Mouse (Mus musculus) forebrain, embryonic 14.5 days (tissue): ENCODE results near the gene C2cd2l. TPM values are rescaled to one million over a fixed set of nuclear protein-coding genes. Genes with fewer than 3 reads are reported as not detected.

Experiments used
- ATAC-seq: fragments of 200-750 bp; cut with Nextera tagmentation; 2 replicates; pipeline ENCODE4 v1.8.0; 2017; ENCODE audit warnings: mild to moderate bottlenecking, moderate library complexity
- DNase-seq: peaks from one replicate; pipeline ENCODE4 v3.0.0-alpha.2; 2015; ENCODE audit warnings: low spot score
- H3K27ac ChIP-seq: fragments of 300-500 bp; sonication (generic); 2 replicates; pipeline ENCODE4 v1.5.1; 2014; ENCODE audit warnings: low read depth, mild to moderate bottlenecking, control low read depth, low read length, moderate library complexity
- H3K27me3 ChIP-seq: fragments of 300-500 bp; sonication (generic); replicated peaks from 2 replicates; pipeline ENCODE4 v1.6.1; 2014; ENCODE audit warnings: low read length, control low read depth, mixed read lengths; ENCODE audit not compliant: control insufficient read depth, insufficient read depth
- H3K36me3 ChIP-seq: fragments of 300-500 bp; sonication (generic); 2 replicates; pipeline ENCODE4 v1.6.1; 2014; ENCODE audit warnings: low read length, control low read depth; ENCODE audit not compliant: control insufficient read depth, insufficient read depth
- H3K4me1 ChIP-seq: fragments of 300-500 bp; sonication (generic); 2 replicates; pipeline ENCODE4 v1.6.1; 2014; ENCODE audit warnings: antibody characterized with exemption, low read length, control low read depth; ENCODE audit not compliant: control insufficient read depth, insufficient read depth
- H3K4me2 ChIP-seq: fragments of 300-500 bp; sonication (generic); 2 replicates; pipeline ENCODE4 v1.6.1; 2014; ENCODE audit warnings: mild to moderate bottlenecking, control low read depth, low read length
- H3K4me3 ChIP-seq: fragments of 300-500 bp; sonication (generic); 2 replicates; pipeline ENCODE4 v1.5.1; 2014; ENCODE audit warnings: low read depth, low read length, control low read depth
- H3K9ac ChIP-seq: fragments of 300-500 bp; sonication (generic); 2 replicates; pipeline ENCODE4 v1.6.1; 2014; ENCODE audit warnings: mild to moderate bottlenecking, low read length, control low read depth, moderate library complexity
- H3K9me3 ChIP-seq: fragments of 300-500 bp; sonication (generic); replicated peaks from 2 replicates; pipeline ENCODE4 v1.6.1; 2016; ENCODE audit warnings: low read length, control low read depth, mixed read lengths; ENCODE audit not compliant: control insufficient read depth
- WGBS: fragments of 180-500 bp; shearing (Covaris S2); extraction: QIAGEN DNeasy Blood & Tissue Kit; methylation state at CpG from one replicate; pipeline ENCODE4 v1.1.7; 2014; 5-methylcytosine and 5-hydroxymethylcytosine counted together
- microRNA-seq: library from miRNA; unstranded; fragments of <30 nt; microRNA quantifications from one replicate; pipeline ENCODE4, GENCODE M21; 2016
- polyA plus RNA-seq: library from polyadenylated mRNA; unstranded; fragments of >200 nt; fragmentation: Nextera tagmentation; extraction: Ambion mirVana; gene quantifications from 2 replicates; pipeline ENCODE4 v1.2.1, GENCODE M21; 2014

The C2cd2l gene
- polyA plus RNA-seq, 1 experiment from 2014 or later, result 16.3 TPM

DNA sequence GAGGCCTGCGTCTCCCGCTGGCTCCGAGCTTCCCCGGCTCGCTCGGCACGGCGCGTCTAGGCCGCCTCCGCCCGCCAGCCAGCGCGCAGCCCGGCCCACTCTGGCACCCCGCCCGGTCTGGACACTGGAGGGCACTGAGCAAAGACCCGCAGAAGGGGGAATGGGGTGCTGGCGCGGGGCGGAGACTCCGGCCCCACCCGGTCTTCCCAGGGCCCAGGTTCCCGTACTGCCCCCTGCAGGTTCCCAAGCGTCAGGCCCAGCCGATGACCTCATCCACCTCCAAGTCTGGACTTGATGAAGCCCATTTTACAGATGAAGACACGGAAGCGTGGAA lies 52.1 kb downstream of the C2cd2l start:
- DNase-seq (peak; percentile 81), ATAC-seq (peak; percentile 90)
- WGBS, result 7% methylated on average over 28 of the region's 28 CpGs
- Histone ChIP-seq H3K9ac (peak overlapping the region; percentile 69), H3K9me3 (no peaks in the 10 kb centered on the region), H3K36me3 (no peaks in the 10 kb centered on the region), H3K4me1 (peaks cover 4% of the 10 kb centered on the region), H3K27ac (peak overlapping the region; percentile 35; the same call in 1 of the 2 replicates), H3K4me2 (peak overlapping the region; percentile 63), H3K4me3 (peak overlapping the region; percentile 28), H3K27me3 (no peaks in the 10 kb centered on the region)

DNA sequence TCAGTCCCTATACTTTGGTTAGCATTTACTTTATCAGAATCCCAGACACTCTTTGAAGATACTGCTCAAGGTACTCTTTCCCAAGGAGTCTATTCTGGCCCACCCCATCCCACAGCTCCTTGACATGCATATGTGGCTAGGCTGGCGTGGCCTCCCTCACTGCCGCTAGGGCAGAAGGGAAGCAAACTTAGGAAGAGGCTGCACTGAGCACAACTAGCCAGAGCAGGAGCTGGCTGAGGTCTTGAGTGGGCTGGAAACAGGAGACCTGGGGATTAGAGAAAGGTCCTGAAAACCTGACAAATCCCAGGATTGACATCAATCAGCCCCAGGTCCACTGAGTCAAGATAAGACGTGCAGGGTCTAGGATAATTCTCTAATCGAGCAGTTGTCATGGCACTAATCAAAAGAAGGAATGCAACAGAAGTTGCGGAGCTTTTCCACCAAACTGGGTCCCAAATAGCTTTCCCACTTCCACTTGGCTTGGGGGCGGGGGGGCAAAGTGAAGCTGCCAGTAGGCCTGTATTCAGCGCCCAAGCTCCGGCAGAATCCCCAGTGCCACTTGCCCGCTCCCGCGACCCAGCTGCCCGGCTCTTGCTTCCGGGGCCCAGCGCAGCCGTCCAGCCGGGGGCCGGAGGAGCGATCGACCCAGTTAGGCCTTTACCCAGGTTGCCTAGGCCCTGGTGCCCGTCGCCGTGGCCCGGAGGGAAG lies 52.6 kb downstream of the C2cd2l start:
- DNase-seq, result peak; percentile 17
- Histone ChIP-seq H3K4me3 (peak overlapping the region; percentile 28), H3K36me3 (no peaks in the 10 kb centered on the region), H3K9ac (peak overlapping the region; percentile 69), H3K4me2 (peak overlapping the region; percentile 63), H3K27ac (peak overlapping the region; percentile 35; the same call in 1 of the 2 replicates), H3K27me3 (no peaks in the 10 kb centered on the region), H3K9me3 (no peaks in the 10 kb centered on the region), H3K4me1 (peaks cover 4% of the 10 kb centered on the region)
- ATAC-seq, result peak; percentile 33
- 6% methylated on average over 19 of the region's 23 CpGs for WGBS

DNA sequence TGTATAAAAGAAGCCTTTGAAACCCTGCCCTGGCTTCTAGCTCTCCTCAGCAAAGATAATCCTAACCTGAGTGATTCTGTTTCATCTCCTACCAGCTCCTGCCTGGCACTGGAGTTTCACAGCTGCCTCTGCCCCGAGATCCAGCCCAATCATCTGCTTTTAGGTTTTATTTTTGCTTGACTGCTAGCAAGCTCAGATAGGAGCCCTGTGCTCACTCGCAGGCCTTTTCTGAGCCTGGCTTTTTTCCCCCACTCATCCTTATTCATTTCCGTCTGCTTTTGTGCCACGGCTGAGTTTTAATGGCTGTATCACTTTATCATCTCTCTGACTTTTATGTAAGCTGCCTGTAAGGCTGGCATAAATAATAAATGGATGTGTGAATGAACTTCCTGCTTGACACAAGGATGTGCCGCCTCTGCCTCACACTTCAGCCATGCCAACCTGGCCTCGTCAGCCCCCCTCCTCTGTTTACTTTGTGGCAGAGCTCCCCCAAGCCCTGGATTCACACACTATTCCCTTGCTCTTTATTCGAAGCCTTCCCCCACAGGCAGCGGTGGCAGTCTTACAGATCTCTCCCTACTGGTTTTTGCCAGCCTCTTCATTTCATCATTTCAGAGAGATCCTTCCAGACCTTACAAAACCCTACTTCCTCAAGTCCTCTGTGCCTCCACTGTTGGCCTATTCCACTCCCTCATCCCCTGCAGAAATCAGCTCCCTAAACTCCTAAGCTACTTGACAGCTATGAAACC lies 53.4 kb downstream of the C2cd2l start:
- no peak for ATAC-seq
- DNase-seq, result no peak

DNA sequence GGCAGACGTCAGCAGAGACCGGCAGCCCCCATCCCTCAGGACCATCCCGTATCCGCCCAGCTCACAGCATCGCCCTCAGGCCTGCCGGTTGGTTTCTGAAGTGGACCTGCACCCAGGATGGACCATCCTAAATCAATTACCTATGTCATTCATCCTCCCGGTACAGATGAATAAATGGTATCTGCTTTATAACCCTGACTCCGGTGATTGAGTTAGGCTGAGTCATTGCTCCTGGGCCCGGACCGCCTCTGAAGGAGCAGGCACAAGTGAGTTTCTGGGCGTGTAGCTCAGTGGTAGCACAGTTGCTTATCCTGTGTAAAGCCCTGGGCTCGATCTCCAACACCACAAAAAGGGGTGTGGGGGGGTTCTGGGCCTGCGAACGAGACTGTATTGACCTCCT lies 58.7 kb downstream of the C2cd2l start:
- Histone ChIP-seq H3K9me3 (no peaks in the 10 kb centered on the region), H3K4me2 (no peak overlapping the region), H3K27me3 (no peaks in the 10 kb centered on the region), H3K4me1 (no peaks in the 10 kb centered on the region; the same call in 1 of the 2 replicates), H3K4me3 (no peak overlapping the region), H3K27ac (no peak overlapping the region), H3K9ac (no peak overlapping the region), H3K36me3 (no peaks in the 10 kb centered on the region)
- ATAC-seq, result no peak
- DNase-seq, result no peak
- WGBS, result 88% methylated on average over 14 of the region's 14 CpGs

More for the DNA sequence above, 53.4 kb downstream of the C2cd2l start:
- H3K9me3 ChIP-seq, result no peaks in the 10 kb centered on the region
- WGBS, result 60% methylated on average over 8 of the region's 8 CpGs
- peaks cover 4% of the 10 kb centered on the region for H3K4me1 ChIP-seq
- no peak overlapping the region for H3K4me2 ChIP-seq
- H3K4me3 ChIP-seq, result no peak overlapping the region
- no peak overlapping the region for H3K9ac ChIP-seq
- no peaks in the 10 kb centered on the region for H3K27me3 ChIP-seq
- peak overlapping the region; percentile 5; the same call in 1 of the 2 replicates for H3K27ac ChIP-seq
- no peaks in the 10 kb centered on the region for H3K36me3 ChIP-seq

Small RNA genes lying within 50 kb of the gene (microRNA-seq; reads per million reads assigned to microRNA genes)
- not detected for gene Gm44335

Other genes starting within 250 kb of the C2cd2l start
- gene Mfrp, start 218.6 kb downstream of the C2cd2l start, polyA plus RNA-seq, result 0.31 TPM in 1 of 2 replicates, not detected in the other
- gene C1qtnf5, start 213.0 kb downstream of the C2cd2l start, polyA plus RNA-seq, result 2.6 and 3.2 TPM in 2 replicates
- gene Gm49380, start 206.8 kb downstream of the C2cd2l start, polyA plus RNA-seq, result 0.11 and 0.16 TPM in 2 replicates
- 31.3 and 35.1 TPM in 2 replicates for gene Rnf26, start 206.8 kb downstream of the C2cd2l start, polyA plus RNA-seq
- gene Mcam, start 185.8 kb downstream of the C2cd2l start, polyA plus RNA-seq, result 13.2 and 14.1 TPM in 2 replicates
- 13.4 and 17.3 TPM in 2 replicates for gene Cbl, start 86.2 kb downstream of the C2cd2l start, polyA plus RNA-seq
- not detected in 2 replicates for gene Ccdc153, start 79.6 kb downstream of the C2cd2l start, polyA plus RNA-seq
- 0.32 and 0.52 TPM in 2 replicates for gene Pdzd3, start 68.8 kb downstream of the C2cd2l start, polyA plus RNA-seq
- 4.6 and 4.8 TPM in 2 replicates for gene Nlrx1, start 51.7 kb downstream of the C2cd2l start, polyA plus RNA-seq
- 7.1 and 8.1 TPM in 2 replicates for gene Abcg4, start 31.7 kb downstream of the C2cd2l start, polyA plus RNA-seq
- gene Hinfp, start 14.6 kb downstream of the C2cd2l start, polyA plus RNA-seq, result 18.4 and 24.8 TPM in 2 replicates
- gene Dpagt1, start 5.7 kb upstream of the C2cd2l start, polyA plus RNA-seq, result 38.2 and 39.7 TPM in 2 replicates
- gene H2afx, start 14.4 kb upstream of the C2cd2l start, polyA plus RNA-seq, result 215 and 240 TPM in 2 replicates
- 68.5 and 74.3 TPM in 2 replicates for gene Hmbs, start 23.9 kb upstream of the C2cd2l start, polyA plus RNA-seq
- gene Vps11, start 41.4 kb upstream of the C2cd2l start, polyA plus RNA-seq, result 33.3 and 33.8 TPM in 2 replicates
- gene Hyou1, start 59.2 kb upstream of the C2cd2l start, polyA plus RNA-seq, result 17.8 and 27.2 TPM in 2 replicates
- gene Slc37a4, start 76.6 kb upstream of the C2cd2l start, polyA plus RNA-seq, result 39.5 and 42.0 TPM in 2 replicates
- 1,391 and 1,749 TPM in 2 replicates for gene Rps25, start 86.9 kb upstream of the C2cd2l start, polyA plus RNA-seq
- gene Trappc4, start 87.3 kb upstream of the C2cd2l start, polyA plus RNA-seq, result 327 and 347 TPM in 2 replicates
- 21.6 and 25.2 TPM in 2 replicates for gene Ccdc84, start 98.3 kb upstream of the C2cd2l start, polyA plus RNA-seq
- not detected in 2 replicates for gene Foxr1, start 120.9 kb upstream of the C2cd2l start, polyA plus RNA-seq
- gene Upk2, start 134.7 kb upstream of the C2cd2l start, polyA plus RNA-seq, result not detected in 2 replicates
- gene Bcl9l, start 162.5 kb upstream of the C2cd2l start, polyA plus RNA-seq, result 9.9 and 13.4 TPM in 2 replicates
- gene Cxcr5, start 241.6 kb upstream of the C2cd2l start, polyA plus RNA-seq, result 0.07 TPM in 1 of 2 replicates, not detected in the other